Mouse (Mus musculus) MEL (cell line): Measurements from ENCODE around the gene Tmem91. TPM values are rescaled to one million over a fixed set of nuclear protein-coding genes. Genes with fewer than 3 reads are reported as not detected.

Experiments used
- DNase-seq: peaks from one replicate; pipeline ENCODE4 v3.0.0; 2011; ENCODE audit warnings: low read depth, low spot score
- H3K27ac ChIP-seq: 2 replicates; pipeline ENCODE4 v1.5.1; 2012; ENCODE audit warnings: low read depth, mild to moderate bottlenecking, control low read depth, low read length, moderate library complexity; ENCODE audit not compliant: control insufficient read depth
- H3K27me3 ChIP-seq, 2 experiments: fragments of 150-350 bp in 1 of 2; sonication (generic) in 1 of 2; 2 replicates each; pipeline ENCODE4 v1.6.1; 2012; ENCODE audit warnings: low read length in 2 of 2, mild to moderate bottlenecking in 2 of 2, improper control_type of control experiment in 1 of 2, moderate library complexity in 1 of 2; ENCODE audit not compliant: insufficient read depth in 2 of 2, control insufficient read depth in 1 of 2
- H3K36me3 ChIP-seq, 2 experiments: 2 replicates each; pipeline ENCODE4 v1.6.1; 2012 to 2014; ENCODE audit warnings: low read length in 2 of 2, improper control_type of control experiment in 1 of 2, inconsistent platforms in 1 of 2, mild to moderate bottlenecking in 1 of 2; ENCODE audit not compliant: insufficient read depth in 2 of 2, control insufficient read depth in 1 of 2
- H3K4me1 ChIP-seq, 2 experiments: fragments of 150-350 bp in 1 of 2; sonication (generic) in 1 of 2; 2 replicates each; pipeline ENCODE4 v1.6.1; 2012; ENCODE audit warnings: low read length in 2 of 2, improper control_type of control experiment in 1 of 2, mild to moderate bottlenecking in 1 of 2; ENCODE audit not compliant: insufficient read depth in 2 of 2, control insufficient read depth in 1 of 2
- H3K4me3 ChIP-seq, 2 experiments: fragments of 150-350 bp in 1 of 2; sonication (generic) in 1 of 2; 2 replicates each; pipeline ENCODE4 v1.5.1; 2012; ENCODE audit warnings: low read depth in 2 of 2, low read length in 2 of 2, mild to moderate bottlenecking in 2 of 2, moderate library complexity in 2 of 2, control low read depth in 1 of 2, improper control_type of control experiment in 1 of 2; ENCODE audit not compliant: control insufficient read depth in 1 of 2, insufficient read depth in 1 of 2
- H3K79me2 ChIP-seq: 2 replicates; pipeline ENCODE4 v1.6.1; 2012; ENCODE audit warnings: mild to moderate bottlenecking, low read length, moderate library complexity; ENCODE audit not compliant: control insufficient read depth, poor library complexity, insufficient read depth
- H3K9ac ChIP-seq: 2 replicates; pipeline ENCODE4 v1.6.1; 2012; ENCODE audit warnings: low read depth, mild to moderate bottlenecking, control low read depth, low read length, moderate library complexity; ENCODE audit not compliant: control insufficient read depth, poor library complexity, severe bottlenecking
- H3K9me3 ChIP-seq: fragments of 150-350 bp; sonication (generic); replicated peaks from 2 replicates; pipeline ENCODE4 v1.6.1; 2012; ENCODE audit warnings: mild to moderate bottlenecking, low read length, improper control_type of control experiment, moderate library complexity; ENCODE audit not compliant: insufficient read depth
- ELF1 ChIP-seq: IDR thresholded peaks from 2 replicates; pipeline ENCODE4 v1.6.1; 2014; ENCODE audit warnings: low read depth, mild to moderate bottlenecking, inconsistent platforms, low read length, improper control_type of control experiment, moderate library complexity
- GABPA ChIP-seq: IDR thresholded peaks from 2 replicates; pipeline ENCODE4 v1.6.1; 2012; ENCODE audit warnings: low read depth, mild to moderate bottlenecking, inconsistent platforms, low read length, improper control_type of control experiment, moderate library complexity
- GATA1 ChIP-seq: IDR thresholded peaks from 2 replicates; pipeline ENCODE4 v1.6.1; 2011; ENCODE audit warnings: low read depth, low read length, improper control_type of control experiment
- JUND ChIP-seq: IDR thresholded peaks from 2 replicates; pipeline ENCODE4 v1.6.1; 2011; ENCODE audit warnings: low read depth, mild to moderate bottlenecking, improper control_type of control experiment, low read length
- KAT2A ChIP-seq: conservative IDR thresholded peaks from 2 replicates; pipeline ENCODE4 v1.6.1; 2012; ENCODE audit warnings: low read depth, low read length, improper control_type of control experiment, inconsistent platforms
- MAFK ChIP-seq: IDR thresholded peaks from 2 replicates; pipeline ENCODE4 v1.6.1; 2011; ENCODE audit warnings: low read depth, mild to moderate bottlenecking, low read length, improper control_type of control experiment, borderline replicate concordance
- MXI1 ChIP-seq: IDR thresholded peaks from 2 replicates; pipeline ENCODE4 v1.6.1; 2011; ENCODE audit warnings: mild to moderate bottlenecking, low read depth, low read length, improper control_type of control experiment
- MYB ChIP-seq: IDR thresholded peaks from 2 replicates; pipeline ENCODE4 v1.6.1; 2011; ENCODE audit warnings: mild to moderate bottlenecking, low read depth, low read length, improper control_type of control experiment
- POLR2A ChIP-seq, 2 experiments: IDR thresholded peaks; 2 replicates each; pipeline ENCODE4 v1.6.1; 2011 to 2012; ENCODE audit warnings: low read length in 2 of 2, mild to moderate bottlenecking in 2 of 2, control low read depth in 1 of 2, improper control_type of control experiment in 1 of 2, low read depth in 1 of 2, moderate library complexity in 1 of 2; ENCODE audit not compliant: control insufficient read depth in 1 of 2, insufficient read depth in 1 of 2, poor library complexity in 1 of 2
- POLR2AphosphoS5 ChIP-seq: IDR thresholded peaks from 2 replicates; pipeline ENCODE4 v1.6.1; 2012; ENCODE audit warnings: low read depth, borderline replicate concordance, mild to moderate bottlenecking, inconsistent platforms, low read length, moderate library complexity, mixed read lengths
- TAL1 ChIP-seq: IDR thresholded peaks from 2 replicates; pipeline ENCODE4 v1.6.1; 2012; ENCODE audit warnings: mild to moderate bottlenecking, inconsistent platforms, low read length, moderate library complexity, mixed read lengths
- TBP ChIP-seq: IDR thresholded peaks from 2 replicates; pipeline ENCODE4 v1.8.0; 2011; ENCODE audit warnings: low read depth, low read length, improper control_type of control experiment
- UBTF ChIP-seq: IDR thresholded peaks from 2 replicates; pipeline ENCODE4 v1.6.1; 2012; ENCODE audit warnings: low read depth, mild to moderate bottlenecking, inconsistent platforms, low read length, improper control_type of control experiment, moderate library complexity, borderline replicate concordance; ENCODE audit not compliant: insufficient read depth
- ZC3H11A ChIP-seq: IDR thresholded peaks from 2 replicates; pipeline ENCODE4 v1.6.1; 2012; ENCODE audit warnings: low read depth, mild to moderate bottlenecking, inconsistent platforms, low read length, improper control_type of control experiment
- ZKSCAN1 ChIP-seq: IDR thresholded peaks from 2 replicates; pipeline ENCODE4 v1.6.1; 2012; ENCODE audit warnings: low read depth, mild to moderate bottlenecking, inconsistent platforms, low read length, improper control_type of control experiment, moderate library complexity
- ZMIZ1 ChIP-seq: IDR thresholded peaks from 2 replicates; pipeline ENCODE4 v1.6.1; 2012; ENCODE audit warnings: low read depth, mild to moderate bottlenecking, inconsistent platforms, low read length, improper control_type of control experiment, moderate library complexity
- polyA plus RNA-seq, 2 experiments: library from polyadenylated mRNA; stranded (reverse) in 1 of 2; unstranded in 1 of 2; fragments of >175 nt in 1 of 2; fragments of >200 nt in 1 of 2; gene quantifications; 2 replicates each; pipeline versions ENCODE4 v1.2.1 to v1.2.4; 2012; ENCODE audit warnings: low replicate concordance in 2 of 2, low read depth in 1 of 2; ENCODE audit not compliant: insufficient read length in 2 of 2, insufficient read depth in 1 of 2, missing spikeins in 1 of 2
- total RNA-seq: library from RNA; depleted of rRNA; stranded (reverse); fragments of 300-350 nt; gene quantifications from 2 replicates; pipeline ENCODE4 v1.2.3, GENCODE M21; 2012

Tmem91 gene
- total and polyA plus RNA-seq, 3 experiments = 0.89 to 3.3 TPM; not detected in 1

DNA sequence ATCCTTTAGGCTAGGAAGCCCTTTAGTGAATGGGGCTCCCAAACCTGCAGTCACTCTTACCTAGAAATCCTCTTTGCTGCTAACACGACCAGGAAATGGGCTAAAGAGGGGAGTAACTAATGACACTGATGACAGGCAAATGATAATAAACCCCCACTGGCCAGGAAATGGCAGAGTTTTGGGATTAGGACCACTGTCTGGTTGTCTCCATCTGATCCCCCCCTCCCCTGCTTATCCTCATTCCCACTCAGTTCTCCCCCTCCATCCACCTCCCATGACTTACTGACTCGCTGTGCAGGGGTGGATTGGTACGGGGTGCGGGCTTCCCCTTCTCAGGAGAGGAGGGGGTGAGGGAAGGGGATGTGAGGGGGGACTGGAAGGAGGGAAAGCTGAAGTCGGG lies 15.1 kb upstream of the Tmem91 start:
- H3K4me3 ChIP-seq = peak overlapping the region; percentile 51 to 97
- DNase-seq = no peak
- H3K27ac ChIP-seq = peak overlapping the region; percentile 98
- H3K4me1 ChIP-seq = peaks cover 0 to 24% of the 10 kb centered on the region in 2 experiments; a peak in 3 of 4 replicates
- H3K9ac ChIP-seq = peak overlapping the region; percentile 99
- peaks cover 79% of the 10 kb centered on the region for H3K79me2 ChIP-seq
- H3K36me3 ChIP-seq = peaks cover 14 to 31% of the 10 kb centered on the region in 2 experiments
- H3K9me3 ChIP-seq = no peaks in the 10 kb centered on the region
- TF ChIP-seq ZKSCAN1 = no peak
- no peak for TF ChIP-seq ZC3H11A
- TF ChIP-seq KAT2A = no peak
- TF ChIP-seq POLR2AphosphoS5 = no peak
- no peak for TF ChIP-seq JUND
- TF ChIP-seq ZMIZ1 = no peak
- TF ChIP-seq MXI1 = no peak
- no peak for TF ChIP-seq GABPA
- TF ChIP-seq MAFK = no peak
- TF ChIP-seq, all 39 proteins: peak for 0
- no peaks in the 10 kb centered on the region for H3K27me3 ChIP-seq

DNA sequence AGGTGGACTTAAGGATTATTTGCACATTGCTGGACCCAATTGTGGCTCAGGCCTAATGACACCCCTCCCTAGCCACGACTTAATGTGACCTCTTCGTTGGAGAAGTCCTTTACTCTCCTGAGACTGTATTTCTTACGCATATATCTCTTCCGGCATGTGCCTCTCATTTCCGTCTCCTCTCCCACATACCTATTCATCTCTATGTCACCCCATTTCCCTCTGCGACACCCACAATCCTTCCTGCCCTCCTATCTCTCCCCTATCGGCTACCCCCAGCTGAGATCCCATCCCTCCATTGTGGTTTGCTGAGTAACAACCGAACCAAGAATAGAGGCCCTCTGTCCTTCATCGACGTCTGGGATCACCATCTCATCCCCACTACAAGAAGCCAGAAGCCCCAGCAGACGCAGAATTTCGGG lies 14.6 kb upstream of the Tmem91 start:
- H3K9me3 ChIP-seq = no peaks in the 10 kb centered on the region
- peaks cover 0 to 29% of the 10 kb centered on the region in 2 experiments; a peak in 3 of 4 replicates for H3K4me1 ChIP-seq
- no peaks in the 10 kb centered on the region for H3K27me3 ChIP-seq
- H3K79me2 ChIP-seq = peaks cover 80% of the 10 kb centered on the region
- peak overlapping the region; percentile 98 for H3K27ac ChIP-seq
- TF ChIP-seq UBTF (no peak), ELF1 (no peak), POLR2A (IDR thresholded peaks at IDR 0.05; ENCODE audit: control insufficient read depth in 1 of 2, insufficient read depth in 1 of 2, low read depth in 1 of 2, low read length in 2 of 2, poor library complexity in 1 of 2) (peak in 1 of 2 experiments; percentile 56; a peak in 2 of 4 replicates), POLR2AphosphoS5 (peak; percentile 55; the same call in 1 of the 2 replicates), JUND (no peak), MYB (no peak), TBP (peak; percentile 64), TAL1 (peak; percentile 78), GATA1 (peak; percentile 89)
- H3K4me3 ChIP-seq = peak overlapping the region; percentile 80 to 97
- H3K36me3 ChIP-seq = peaks cover 9 to 35% of the 10 kb centered on the region in 2 experiments
- peak overlapping the region; percentile 99 for H3K9ac ChIP-seq
- DNase-seq = peak; percentile 92
